Mouse (Mus musculus) urinary bladder, postnatal 36 days (tissue): ENCODE results near the gene Ufm1.
A peak's percentile ranks its signal among the peaks of the same experiment; 100 is the strongest.

ENCODE experiments used
- DNase-seq, 2 experiments: peaks; one replicate each; pipeline ENCODE4 v3.0.0; 2022; ENCODE audit warnings: low spot score in 2 of 2, mixed read lengths in 1 of 2

Ufm1 gene

DNA sequence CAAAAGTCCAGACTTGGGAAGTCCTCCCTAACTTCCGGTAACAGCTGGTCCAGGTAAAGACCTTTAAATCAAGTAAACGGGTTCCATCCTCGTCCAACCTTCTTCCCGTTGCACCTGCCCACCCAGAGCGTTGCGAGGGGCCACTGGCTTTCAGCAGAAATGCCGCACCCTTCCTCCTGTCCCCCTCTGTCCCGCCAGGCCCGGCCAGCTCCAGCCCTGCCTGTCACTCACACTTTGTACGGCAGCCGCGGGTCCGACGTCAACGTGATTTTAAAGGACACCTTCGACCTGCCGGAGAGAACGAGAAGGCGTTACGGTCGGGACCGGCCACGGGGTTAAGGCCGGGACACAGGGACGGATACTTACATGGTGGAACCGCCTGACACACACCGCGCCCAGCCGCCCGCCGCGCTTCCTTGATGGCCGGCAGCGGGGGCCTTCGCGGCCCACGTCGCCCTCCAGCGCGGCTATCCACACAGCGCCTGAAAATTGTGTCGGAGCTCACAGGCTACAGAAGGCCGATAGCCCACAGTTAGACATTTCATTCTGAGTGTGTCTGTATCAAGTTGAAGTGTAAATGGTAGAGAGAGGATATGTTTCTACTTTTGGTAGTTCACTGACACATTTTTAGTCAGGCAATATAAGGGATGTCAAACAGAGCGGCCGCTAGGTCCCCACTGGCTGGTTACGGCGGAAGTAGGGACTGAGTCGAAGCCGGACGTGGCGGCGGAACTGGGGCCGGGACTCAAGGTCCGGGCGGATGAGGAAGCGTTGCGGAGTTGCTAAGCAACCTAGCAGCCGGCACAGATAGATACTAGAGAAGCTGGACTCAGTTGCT is at the start of gene Ufm1:
TSS of gene Ufm1 (minus strand) at position 448 of the 838 bp plus-strand sequence.
- peak; percentile 84 to 94 for DNase-seq

DNA sequence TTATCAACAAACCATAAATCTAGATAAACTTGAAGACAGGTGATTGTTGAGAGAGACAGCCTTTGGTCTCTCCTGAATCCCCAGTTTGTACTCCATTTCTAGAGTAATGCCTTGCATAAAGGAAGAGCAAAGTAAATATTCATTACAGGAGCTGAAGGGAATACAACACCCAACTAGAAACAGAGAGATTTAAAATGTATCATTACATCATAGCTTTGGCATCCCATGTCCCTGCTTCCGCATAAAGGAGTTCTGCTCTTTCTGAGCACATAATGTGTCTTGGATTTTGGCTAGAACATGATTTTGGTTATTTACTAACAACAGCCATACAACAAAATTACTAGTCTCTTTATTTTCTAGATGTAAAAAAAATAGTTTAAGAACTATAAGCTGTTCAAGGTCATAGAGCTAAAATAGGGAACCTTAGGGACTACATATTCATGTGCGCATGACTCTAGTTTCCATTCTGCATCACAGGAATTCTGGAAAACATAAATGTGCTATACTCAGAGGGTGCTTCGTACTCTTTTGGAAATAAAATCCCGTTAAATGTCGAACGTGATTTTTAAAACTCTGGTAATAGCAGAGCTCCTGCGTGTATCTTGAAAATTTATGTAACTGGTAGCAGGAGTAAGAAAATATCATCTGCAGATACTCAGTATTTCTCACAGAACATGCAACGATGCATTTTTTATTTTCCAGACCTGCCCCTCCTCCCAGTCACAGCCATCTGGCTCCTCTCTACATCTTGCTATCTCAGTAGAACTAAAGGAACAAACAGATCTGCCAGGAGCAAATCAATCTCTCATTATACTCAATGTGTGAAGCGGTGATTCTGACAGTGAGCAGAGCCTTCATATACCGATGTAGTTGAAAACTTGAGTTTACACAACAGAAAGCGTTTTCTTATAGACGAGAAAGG is 27.2 kb upstream of the Ufm1 start:
- DNase-seq: no peak

DNA sequence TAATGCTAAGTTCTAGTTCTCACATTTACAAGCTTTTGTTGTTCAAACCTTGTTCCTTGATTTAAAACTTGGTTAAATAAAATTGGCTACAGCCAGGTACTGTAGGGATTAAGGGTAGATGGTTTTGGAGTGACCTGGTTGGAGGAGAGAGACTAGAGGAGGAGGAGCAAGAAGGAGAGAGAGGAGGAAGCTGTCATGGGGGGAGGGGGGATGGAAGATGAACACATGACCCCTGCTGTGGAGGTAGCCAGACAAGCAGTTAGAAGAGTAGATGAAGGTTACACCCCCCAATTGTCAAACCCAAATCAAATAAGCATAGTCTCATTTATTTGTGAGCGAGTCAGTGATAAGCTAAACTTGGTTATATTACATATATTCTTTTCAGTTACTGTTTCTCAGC is 8.0 kb upstream of the Ufm1 start:
- no peak for DNase-seq

DNA sequence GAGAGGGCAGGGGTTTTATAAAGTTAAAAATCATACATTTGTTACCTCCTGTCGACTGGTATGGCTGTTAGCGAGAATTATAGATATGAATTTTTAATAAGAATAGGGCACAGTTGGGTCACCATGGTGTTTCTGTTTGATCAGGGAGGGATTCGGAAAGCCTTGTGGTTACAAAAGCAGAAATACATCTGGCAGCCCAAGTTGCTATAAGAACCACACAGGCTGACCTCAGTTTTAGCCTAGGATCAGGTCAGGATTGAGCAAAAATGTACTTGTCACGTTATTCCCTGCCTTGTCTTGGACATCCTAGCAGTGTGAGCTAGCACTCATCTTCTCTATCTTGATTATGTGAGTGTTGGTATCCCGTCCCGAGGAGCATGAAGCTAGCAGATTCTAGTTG is 6.9 kb upstream of the Ufm1 start:
- no peak for DNase-seq

DNA sequence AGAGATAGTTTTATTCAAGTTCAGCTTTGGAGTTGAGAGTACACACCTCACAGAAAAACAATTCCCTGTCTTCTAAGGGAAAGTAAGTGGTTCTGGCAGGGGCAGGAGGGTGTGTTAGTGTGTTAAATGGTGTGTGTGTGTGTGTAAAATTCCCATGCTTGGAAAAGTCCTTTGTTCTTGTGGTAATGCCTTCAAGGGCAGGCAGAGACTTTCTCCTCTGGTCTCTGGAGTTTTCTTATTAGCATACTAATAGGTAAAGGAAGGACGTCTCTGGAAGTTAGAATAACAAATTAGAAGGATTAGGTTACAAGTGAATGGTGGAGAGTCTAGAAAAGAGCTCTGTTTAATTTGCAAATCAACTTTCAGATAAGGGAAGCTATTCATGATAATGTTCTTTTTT is 5.6 kb upstream of the Ufm1 start:
- no peak for DNase-seq

DNA sequence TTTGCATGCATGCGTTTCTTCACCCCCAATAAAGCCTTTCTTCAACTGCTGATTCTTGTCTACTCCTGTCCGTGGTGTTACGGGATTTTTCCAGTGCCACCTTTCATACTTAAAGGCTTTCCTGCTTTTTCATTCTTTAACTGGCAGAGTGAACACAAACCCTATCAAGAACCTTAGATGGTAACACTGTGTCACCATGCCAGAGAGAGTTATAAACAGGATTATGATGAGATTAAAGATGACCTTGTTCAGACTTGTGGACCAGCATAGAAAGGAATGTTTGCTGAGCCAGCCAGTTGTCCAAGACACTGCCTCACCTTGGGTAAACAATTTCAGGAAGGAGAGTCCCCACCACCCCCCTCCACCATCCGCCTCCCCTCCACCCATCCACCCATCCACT is 4.6 kb upstream of the Ufm1 start:
- no peak for DNase-seq

DNA sequence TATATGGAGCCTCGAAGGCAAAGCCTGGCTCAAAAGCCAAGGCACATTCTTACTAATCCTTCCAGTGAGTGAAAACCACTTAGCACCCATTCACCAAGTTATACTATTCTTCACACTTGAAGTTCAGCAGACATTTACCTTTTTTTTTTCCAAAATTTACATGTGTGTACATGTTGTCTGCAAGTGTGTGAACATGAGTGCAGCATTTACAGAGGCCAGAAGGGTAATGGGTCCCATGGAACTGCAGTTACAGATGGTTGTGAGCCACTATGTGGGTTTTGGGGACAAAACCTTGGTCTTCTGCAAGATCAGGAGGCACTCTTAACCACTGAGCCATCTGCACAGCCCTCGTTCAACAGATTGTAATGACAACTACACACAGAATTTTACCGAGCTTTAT is 8.8 kb downstream of the Ufm1 start:
- DNase-seq: no peak

DNA sequence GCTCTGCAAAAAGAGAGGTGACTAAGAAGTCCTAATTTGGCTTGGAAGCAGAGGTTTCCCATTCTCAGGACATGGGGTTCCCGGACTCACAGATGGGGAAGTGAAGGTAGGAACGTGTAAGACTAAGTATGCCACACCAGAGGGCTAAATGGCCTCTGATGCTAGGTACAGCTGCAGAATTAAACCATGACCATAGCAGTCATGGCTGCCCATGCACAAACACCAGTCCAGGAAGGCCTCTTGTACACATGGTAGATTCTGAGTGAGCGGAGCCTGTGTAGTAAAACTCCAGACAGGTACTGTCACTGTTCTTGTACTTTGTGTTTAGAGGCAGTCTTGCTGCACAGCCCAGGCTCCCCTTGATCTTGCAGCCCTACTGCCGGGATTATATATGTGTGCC is 9.4 kb downstream of the Ufm1 start:
- DNase-seq: no peak

DNA sequence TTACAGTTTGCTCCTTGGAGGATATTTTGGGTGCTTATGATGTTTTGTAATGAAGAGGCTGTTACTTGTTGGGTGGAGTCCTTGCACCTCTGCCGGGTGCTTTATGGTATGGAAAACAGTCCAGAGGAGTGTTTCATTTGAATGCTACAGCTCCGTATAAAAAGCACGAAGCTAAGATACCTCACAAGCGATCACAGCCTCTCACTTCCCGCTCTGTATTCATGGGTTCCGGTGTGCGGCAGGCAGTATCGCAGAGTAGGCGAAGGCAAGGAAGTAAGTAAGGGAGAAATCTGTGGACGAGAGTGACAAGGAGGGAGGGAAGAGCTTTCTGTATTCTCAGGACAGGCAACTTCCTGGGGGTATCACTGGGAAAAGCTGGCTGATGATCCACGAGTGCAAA is 15.4 kb downstream of the Ufm1 start:
- DNase-seq: no peak

DNA sequence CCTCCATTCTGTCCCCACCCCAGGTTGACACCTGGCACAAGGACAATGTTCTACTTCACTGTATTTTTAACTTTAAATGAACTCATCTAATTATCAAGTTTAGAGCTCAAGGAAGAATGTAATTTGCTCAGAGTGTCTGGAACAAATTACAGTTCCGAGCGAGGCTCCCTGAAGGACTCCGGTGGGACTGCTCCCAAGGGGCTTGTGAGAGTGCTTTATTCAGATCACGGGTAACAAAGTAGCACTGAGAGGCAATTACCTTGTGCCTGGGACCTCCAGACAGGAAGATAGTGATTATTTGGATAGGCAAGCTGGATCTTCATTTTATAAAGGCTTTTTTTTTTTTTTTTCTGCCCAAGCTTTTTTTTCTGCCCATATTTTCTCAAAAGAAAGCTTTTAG is 15.9 kb downstream of the Ufm1 start:
- no peak for DNase-seq

DNA sequence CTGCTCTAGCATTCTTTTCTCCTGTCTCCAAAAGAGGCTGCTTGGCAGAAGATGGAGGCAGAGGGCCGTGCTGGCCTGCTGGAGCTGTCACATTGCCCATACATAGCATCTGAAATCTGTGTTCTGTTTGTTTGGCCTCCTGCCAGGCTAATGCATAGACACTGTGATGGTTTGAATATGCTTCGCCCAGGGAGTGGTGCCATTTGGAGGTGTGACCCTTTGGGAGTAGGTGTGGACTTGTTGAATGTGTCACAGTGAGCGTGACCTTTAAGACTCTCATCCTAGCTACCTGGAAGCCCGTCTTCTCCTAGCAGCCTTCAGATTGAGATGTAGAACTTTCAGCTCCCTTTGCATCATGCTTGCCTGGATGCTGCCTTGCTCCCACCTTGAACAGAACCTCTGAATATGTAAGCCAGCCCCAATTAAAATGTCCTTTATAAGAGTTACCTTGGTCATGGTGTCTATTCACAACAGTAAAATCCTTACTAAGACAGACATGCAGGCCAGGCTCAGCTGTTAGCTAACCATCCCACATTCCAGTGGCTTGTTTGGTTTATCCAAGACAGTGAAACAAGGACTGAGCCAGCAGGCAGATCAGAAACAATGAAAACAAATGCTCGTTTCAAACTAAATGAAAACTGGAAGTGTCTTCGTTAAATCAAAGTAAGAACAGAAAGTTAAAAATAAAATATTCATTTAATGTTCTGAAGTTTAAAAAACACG is 17.3 kb downstream of the Ufm1 start:
- DNase-seq: no peak

DNA sequence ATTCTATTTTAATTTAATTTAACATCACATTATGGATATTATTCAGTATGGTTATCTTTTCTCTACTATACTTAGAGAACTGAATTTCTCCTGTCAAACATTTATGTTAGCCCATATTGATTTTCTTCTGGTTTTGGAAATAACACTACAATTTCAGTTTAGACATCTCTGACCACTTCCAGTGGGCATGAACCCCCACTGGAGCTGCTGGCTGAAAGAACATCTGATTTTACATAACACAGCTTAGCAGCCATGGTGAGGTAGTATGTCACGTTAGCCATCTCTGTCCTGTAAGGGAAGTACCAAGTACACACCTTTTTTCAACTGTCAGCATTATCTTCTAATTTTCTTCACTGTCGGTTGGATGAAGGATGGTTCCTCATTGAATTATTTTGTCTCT is 18.8 kb downstream of the Ufm1 start, which contains the start of gene Gm10985:
TSS of gene Gm10985 (plus strand) at position 301 of the 400 bp plus-strand sequence.
- DNase-seq: no peak

DNA sequence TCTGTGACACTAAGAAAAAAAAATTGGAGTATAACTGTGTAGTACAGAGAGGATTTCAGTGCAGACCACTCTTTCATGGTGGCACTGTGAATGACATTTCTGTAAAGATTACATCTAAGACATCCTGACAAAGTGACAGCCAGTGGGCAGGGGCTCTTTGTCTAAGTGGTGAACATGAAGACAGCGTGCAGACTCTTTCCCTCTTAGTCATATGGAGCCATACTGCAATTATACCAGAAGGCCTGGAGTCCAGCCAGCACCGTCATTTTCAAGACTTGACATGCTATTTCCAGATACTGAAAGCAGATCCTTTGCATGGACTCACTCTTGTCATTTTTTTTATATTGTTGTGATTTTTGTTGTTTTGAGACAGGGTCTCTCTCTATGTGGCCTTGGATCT is 29.4 kb downstream of the Ufm1 start:
- DNase-seq: no peak

DNA sequence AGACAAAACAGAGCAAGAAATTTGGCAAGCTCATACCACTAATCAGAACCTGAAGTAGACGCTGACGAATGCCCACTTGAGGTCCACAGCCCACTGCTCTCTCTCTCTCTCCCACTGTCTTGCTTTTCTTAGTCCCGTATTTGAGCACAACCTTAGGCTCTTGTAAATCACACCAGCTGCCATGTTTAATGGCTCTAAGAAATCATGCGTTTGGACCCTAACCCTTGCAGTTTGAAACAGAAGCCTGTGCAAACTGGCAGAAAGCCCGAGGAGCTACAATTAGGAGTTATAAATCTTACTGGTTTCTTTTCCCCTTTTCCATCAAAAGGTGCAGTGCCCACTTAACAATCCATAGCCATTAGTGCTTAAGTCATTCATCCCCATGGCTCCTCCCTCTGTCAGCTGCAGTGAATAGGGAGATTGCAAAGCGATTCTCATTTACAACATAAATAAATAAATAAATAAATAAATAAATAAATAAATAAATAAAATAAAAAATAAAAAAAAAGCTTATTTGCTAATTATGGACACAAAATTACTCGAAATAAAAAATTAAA is 50.1 kb downstream of the Ufm1 start:
- DNase-seq: no peak
